Mouse (Mus musculus): ENCODE measurements around the gene Ffar3.

DNA sequence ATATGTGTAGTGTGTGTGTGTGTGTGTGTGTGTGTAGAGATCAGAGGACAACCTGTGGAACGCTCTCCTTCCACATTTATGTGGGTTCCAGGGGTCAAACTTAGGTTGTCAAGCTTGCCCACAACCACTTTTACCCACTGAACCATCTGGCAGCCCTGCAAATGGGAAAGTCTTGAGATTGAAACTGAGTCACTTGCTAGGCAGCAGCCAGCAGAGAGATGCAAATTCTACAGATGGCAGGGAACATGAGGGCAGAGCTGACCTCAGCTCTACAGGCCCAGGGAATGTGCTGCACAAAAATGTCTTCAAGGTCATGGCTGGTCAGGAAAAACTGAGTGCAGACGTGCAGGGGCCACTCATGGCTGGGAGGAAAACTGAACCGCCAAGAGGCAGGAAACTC is 25.4 kb upstream of the Ffar3 start:
- TF ChIP-seq MAFK (IDR thresholded peaks at IDR 0.05; ENCODE audit: insufficient replicate concordance, low read length) (peak; percentile 86), POLR2A (IDR thresholded peaks at IDR 0.05; ENCODE audit: low read depth, low read length) (no peak), KAT2A (IDR thresholded peaks at IDR 0.05; ENCODE audit: insufficient replicate concordance, low read length) (no peak), EP300 (IDR thresholded peaks at IDR 0.05; ENCODE audit: low read length) (peak; percentile 93), NRF1 (IDR thresholded peaks at IDR 0.05; ENCODE audit: low read depth, low read length) (no peak), CTCF (conservative IDR thresholded peaks at IDR 0.05 in 1 of 2, IDR thresholded peaks at IDR 0.05 in 1 of 2; ENCODE audit: low read depth in 2 of 2, low read length in 2 of 2) (no peak), HCFC1 (IDR thresholded peaks at IDR 0.05; ENCODE audit: low read depth, low read length) (no peak), ZMIZ1 (IDR thresholded peaks at IDR 0.05; ENCODE audit: low read depth, low read length) (no peak)
